Mouse (Mus musculus) adrenal gland (tissue): Measurements from ENCODE around the gene Ss18l2.

Experiments used
- intact Hi-C: fragments of 180-260 bp; cut with DNase I; formaldehyde crosslinking; loops from one replicate; pipeline ENCODE4 v1.15.1; 2025

Gene Ss18l2

GRCm38 (mm10) chr9:121697150-121698049 lies 12.7 kb upstream of the Ss18l2 start:
- intact Hi-C loops: no loop called here

GRCm38 (mm10) chr9:121704261-121704645 lies 5.9 kb upstream of the Ss18l2 start:
- intact Hi-C loops: no loop called here

GRCm38 (mm10) chr9:121704646-121705625 lies 5.2 kb upstream of the Ss18l2 start, which contains the start of gene Sec22c:
TSS of gene Sec22c (minus strand) at chr9:121705490.
- intact Hi-C loops: no loop called here

- intact Hi-C loops: no loop called here
These were observed 4.0 kb upstream of the Ss18l2 start for GRCm38 (mm10) chr9:121706029-121706675.

- intact Hi-C loops: no loop called here
These were observed 2.3 kb upstream of the Ss18l2 start for GRCm38 (mm10) chr9:121707801-121708200.

GRCm38 (mm10) chr9:121708506-121709486 lies 1.3 kb upstream of the Ss18l2 start:
- intact Hi-C loops: no loop called here

GRCm38 (mm10) chr9:121710584-121710975 lies 451 bp downstream of the Ss18l2 start:
- intact Hi-C loops: no loop called here

GRCm38 (mm10) chr9:121717048-121717447 lies 6.9 kb downstream of the Ss18l2 start:
- intact Hi-C loops: no loop called here

GRCm38 (mm10) chr9:121718070-121718705 lies 8.1 kb downstream of the Ss18l2 start:
- intact Hi-C loops: no loop called here

- intact Hi-C loops: no loop called here
These were observed 8.7 kb downstream of the Ss18l2 start, which contains the start of gene Nktr for GRCm38 (mm10) chr9:121718792-121719318. TSS of gene Nktr (plus strand) at chr9:121719169.

- intact Hi-C loops: no loop called here
These were observed 9.5 kb downstream of the Ss18l2 start for GRCm38 (mm10) chr9:121719347-121720331.

GRCm38 (mm10) chr9:121740490-121740889 lies 30.4 kb downstream of the Ss18l2 start:
- intact Hi-C loops: no loop called here

- intact Hi-C loops: no loop called here
These were observed 31.0 kb downstream of the Ss18l2 start for GRCm38 (mm10) chr9:121741168-121741567.

GRCm38 (mm10) chr9:121744051-121744450 lies 33.9 kb downstream of the Ss18l2 start:
- intact Hi-C loops: no loop called here

GRCm38 (mm10) chr9:121752774-121753173 lies 42.6 kb downstream of the Ss18l2 start:
- intact Hi-C loops: no loop called here

- intact Hi-C loops: no loop called here
These were observed 44.5 kb downstream of the Ss18l2 start for GRCm38 (mm10) chr9:121754624-121755023.

- intact Hi-C loops: no loop called here
These were observed 46.7 kb downstream of the Ss18l2 start for GRCm38 (mm10) chr9:121756785-121757184.

GRCm38 (mm10) chr9:121757432-121757831 lies 47.3 kb downstream of the Ss18l2 start:
- intact Hi-C loops: no loop called here
